ENCODE assay signal across 14 mouse cellular contexts in genomic region chr3:19458386-19458785, GRCm38 (mm10).
"Had no signal": no experiment of that assay in that cellular context is flagged by ENCODE, and none has a peak within 500 bp of the region (broad histone marks: within the 10 kb centered on the region; RNA-seq: fewer than 3 reads in every experiment).

No protein-coding gene starts in this region.

- ATAC-seq: hindbrain, embryonic 16.5 days; liver, embryonic 12.5 days had no signal

- DNase-seq: gastrocnemius, postnatal 14 days; gastrocnemius, postnatal 36 days; heart, adult 11 months; heart, adult 2 months; heart, postnatal 14 days; heart, postnatal 36 days; kidney, adult 18-20 months; kidney, adult 8-10 months; kidney, postnatal 25 days; kidney, postnatal 4 days; layer of hippocampus, postnatal 36 days; left cerebral cortex, postnatal 4 days had no signal
